Mouse (Mus musculus): ENCODE data around the gene Ahdc1. TPM values are rescaled to one million over a fixed set of nuclear protein-coding genes. Genes with fewer than 3 reads are reported as not detected.

Gene Ahdc1
- polyA plus RNA-seq, 1 experiment from 2014 or later: 8.1 TPM

DNA sequence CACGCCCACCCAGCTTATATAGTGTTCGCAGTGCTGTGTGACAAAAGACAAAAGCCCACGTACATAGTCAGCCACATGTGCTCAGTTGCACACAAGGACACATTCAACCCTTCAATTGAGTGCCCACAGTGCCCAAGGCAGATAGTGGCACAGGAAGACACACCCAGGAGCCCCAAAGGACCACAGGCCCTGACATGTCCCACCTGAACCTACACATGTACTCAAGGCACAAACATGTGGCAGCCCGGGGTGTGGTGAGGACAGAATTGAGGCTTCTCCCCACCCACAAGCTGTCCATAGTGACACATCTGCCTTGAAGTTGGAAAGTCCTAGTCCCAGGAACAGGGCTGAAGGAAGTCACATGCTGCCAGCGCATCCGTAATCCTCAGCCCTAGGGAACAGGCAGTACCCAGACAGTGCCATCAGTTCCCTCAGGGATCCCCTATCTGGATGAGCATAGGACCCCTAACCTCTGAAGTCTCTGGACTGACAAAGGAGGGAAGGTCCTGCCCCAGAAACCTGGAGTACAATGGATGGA lies 76.2 kb downstream of the Ahdc1 start:
- H3K27me3 ChIP-seq (replicated peaks; ENCODE audit: control insufficient read depth, insufficient read depth, low read length): no peaks in the 10 kb centered on the region
- H3K4me1 ChIP-seq (replicated peaks; ENCODE audit: control insufficient read depth, insufficient read depth, low read length): peaks cover 81% of the 10 kb centered on the region
- H3K36me3 ChIP-seq (ENCODE audit: control insufficient read depth, insufficient read depth, low read length): no peaks in the 10 kb centered on the region
- H3K9ac ChIP-seq (ENCODE audit: low read length): no peak overlapping the region; the same call in 1 of the 2 replicates
- peak overlapping the region; percentile 92 for H3K27ac ChIP-seq (ENCODE audit: low read depth)
- no peaks in the 10 kb centered on the region for H3K9me3 ChIP-seq (ENCODE audit: control insufficient read depth, low read length)
- H3K4me2 ChIP-seq (ENCODE audit: low read length): no peak overlapping the region
- 81% methylated on average over 6 of the region's 6 CpGs for WGBS
- DNase-seq (ENCODE audit: low spot score) (no peak), ATAC-seq (replicated peaks; ENCODE audit: low FRiP score, low TSS enrichment, low read depth) (no peak)
- no peak overlapping the region for H3K4me3 ChIP-seq (ENCODE audit: low read depth, low read length)

DNA sequence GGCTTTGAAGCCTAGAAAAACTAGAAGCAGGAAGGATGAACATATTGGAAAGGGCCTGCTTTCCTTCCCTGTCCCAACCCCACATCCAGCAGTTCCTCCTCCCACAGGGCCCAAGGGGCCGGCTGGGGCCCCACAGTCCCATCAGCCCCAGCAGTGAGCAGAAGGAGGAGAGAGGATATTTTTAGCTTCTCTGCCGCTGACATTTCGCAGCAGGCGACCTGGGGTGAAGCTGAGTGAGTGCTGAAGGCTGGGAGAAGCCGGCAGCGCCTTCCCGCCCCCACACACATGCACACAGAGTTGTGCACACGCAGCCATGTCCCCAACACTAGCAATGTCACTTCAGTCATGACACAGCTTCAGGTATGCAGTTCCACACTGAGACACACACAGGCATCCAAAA lies 76.8 kb downstream of the Ahdc1 start:
- WGBS: 9% methylated on average over 8 of the region's 8 CpGs
- Histone ChIP-seq H3K27me3 (replicated peaks; ENCODE audit: control insufficient read depth, insufficient read depth, low read length) (no peaks in the 10 kb centered on the region), H3K4me2 (ENCODE audit: low read length) (0 out of 2 replicates have a peak overlapping the region, but pooled peaks have one; percentile 22), H3K9ac (ENCODE audit: low read length) (no peak overlapping the region; the same call in 1 of the 2 replicates), H3K9me3 (ENCODE audit: control insufficient read depth, low read length) (no peaks in the 10 kb centered on the region), H3K4me1 (replicated peaks; ENCODE audit: control insufficient read depth, insufficient read depth, low read length) (peaks cover 87% of the 10 kb centered on the region), H3K4me3 (ENCODE audit: low read depth, low read length) (no peak overlapping the region), H3K27ac (ENCODE audit: low read depth) (peak overlapping the region; percentile 92), H3K36me3 (ENCODE audit: control insufficient read depth, insufficient read depth, low read length) (no peaks in the 10 kb centered on the region)
- ATAC-seq (replicated peaks; ENCODE audit: low FRiP score, low TSS enrichment, low read depth) (no peak), DNase-seq (ENCODE audit: low spot score) (no peak)

- Histone ChIP-seq H3K4me2 (ENCODE audit: low read length) (no peak overlapping the region), H3K9me3 (ENCODE audit: control insufficient read depth, low read length) (no peaks in the 10 kb centered on the region), H3K36me3 (ENCODE audit: control insufficient read depth, insufficient read depth, low read length) (no peaks in the 10 kb centered on the region), H3K9ac (ENCODE audit: low read length) (no peak overlapping the region), H3K4me3 (ENCODE audit: low read depth, low read length) (no peak overlapping the region), H3K4me1 (replicated peaks; ENCODE audit: control insufficient read depth, insufficient read depth, low read length) (peaks cover 93% of the 10 kb centered on the region), H3K27ac (ENCODE audit: low read depth) (peak overlapping the region; percentile 90; the same call in 1 of the 2 replicates), H3K27me3 (replicated peaks; ENCODE audit: control insufficient read depth, insufficient read depth, low read length) (no peaks in the 10 kb centered on the region)
- no peak for ATAC-seq (replicated peaks; ENCODE audit: low FRiP score, low TSS enrichment, low read depth)
- 68% methylated on average over 9 of the region's 9 CpGs for WGBS
- DNase-seq (ENCODE audit: low spot score): no peak
Observed at GRCm38 (mm10) chr4:133089319-133089718, 78.3 kb downstream of the Ahdc1 start.

- DNase-seq (ENCODE audit: low spot score) (no peak), ATAC-seq (replicated peaks; ENCODE audit: low FRiP score, low TSS enrichment, low read depth) (no peak)
- H3K4me1 ChIP-seq (replicated peaks; ENCODE audit: control insufficient read depth, insufficient read depth, low read length): peaks cover 93% of the 10 kb centered on the region
- 0 out of 2 replicates have a peak overlapping the region, but pooled peaks have one; percentile 20 for H3K4me2 ChIP-seq (ENCODE audit: low read length)
- 64% methylated on average over 4 of the region's 4 CpGs for WGBS
- H3K27ac ChIP-seq (ENCODE audit: low read depth): peak overlapping the region; percentile 90
- H3K27me3 ChIP-seq (replicated peaks; ENCODE audit: control insufficient read depth, insufficient read depth, low read length): no peaks in the 10 kb centered on the region
- no peaks in the 10 kb centered on the region for H3K9me3 ChIP-seq (ENCODE audit: control insufficient read depth, low read length)
- H3K4me3 ChIP-seq (ENCODE audit: low read depth, low read length): no peak overlapping the region
- no peaks in the 10 kb centered on the region for H3K36me3 ChIP-seq (ENCODE audit: control insufficient read depth, insufficient read depth, low read length)
- H3K9ac ChIP-seq (ENCODE audit: low read length): peak overlapping the region; percentile 11
Observed at GRCm38 (mm10) chr4:133089802-133090201, 78.7 kb downstream of the Ahdc1 start.

- Histone ChIP-seq H3K27ac (ENCODE audit: low read depth) (peak overlapping the region; percentile 90), H3K36me3 (ENCODE audit: control insufficient read depth, insufficient read depth, low read length) (no peaks in the 10 kb centered on the region), H3K9me3 (ENCODE audit: control insufficient read depth, low read length) (no peaks in the 10 kb centered on the region), H3K4me3 (ENCODE audit: low read depth, low read length) (no peak overlapping the region), H3K4me1 (replicated peaks; ENCODE audit: control insufficient read depth, insufficient read depth, low read length) (peaks cover 93% of the 10 kb centered on the region), H3K27me3 (replicated peaks; ENCODE audit: control insufficient read depth, insufficient read depth, low read length) (no peaks in the 10 kb centered on the region), H3K9ac (ENCODE audit: low read length) (peak overlapping the region; percentile 11), H3K4me2 (ENCODE audit: low read length) (peak overlapping the region; percentile 20)
- DNase-seq (ENCODE audit: low spot score): no peak
- WGBS: 23% methylated on average over 8 of the region's 8 CpGs
- ATAC-seq (replicated peaks; ENCODE audit: low FRiP score, low TSS enrichment, low read depth): no peak
Observed at GRCm38 (mm10) chr4:133090276-133090719, 79.2 kb downstream of the Ahdc1 start.

- H3K9me3 ChIP-seq (ENCODE audit: control insufficient read depth, low read length): no peaks in the 10 kb centered on the region
- H3K36me3 ChIP-seq (ENCODE audit: control insufficient read depth, insufficient read depth, low read length): no peaks in the 10 kb centered on the region
- H3K9ac ChIP-seq (ENCODE audit: low read length): no peak overlapping the region
- H3K4me1 ChIP-seq (replicated peaks; ENCODE audit: control insufficient read depth, insufficient read depth, low read length): peaks cover 90% of the 10 kb centered on the region
- H3K27ac ChIP-seq (ENCODE audit: low read depth): peak overlapping the region; percentile 90
- ATAC-seq (replicated peaks; ENCODE audit: low FRiP score, low TSS enrichment, low read depth): peak; percentile 32
- H3K4me2 ChIP-seq (ENCODE audit: low read length): peak overlapping the region; percentile 20
- no peaks in the 10 kb centered on the region for H3K27me3 ChIP-seq (replicated peaks; ENCODE audit: control insufficient read depth, insufficient read depth, low read length)
- H3K4me3 ChIP-seq (ENCODE audit: low read depth, low read length): no peak overlapping the region
- peak; percentile 75 for DNase-seq (ENCODE audit: low spot score)
- 17% methylated on average over 18 of the region's 18 CpGs for WGBS
Observed at GRCm38 (mm10) chr4:133090720-133091458, 79.8 kb downstream of the Ahdc1 start.

GRCm38 (mm10) chr4:133091459-133091785 lies 80.4 kb downstream of the Ahdc1 start:
- Histone ChIP-seq H3K36me3 (ENCODE audit: control insufficient read depth, insufficient read depth, low read length) (no peaks in the 10 kb centered on the region), H3K4me2 (ENCODE audit: low read length) (no peak overlapping the region), H3K27ac (ENCODE audit: low read depth) (peak overlapping the region; percentile 90), H3K4me1 (replicated peaks; ENCODE audit: control insufficient read depth, insufficient read depth, low read length) (peaks cover 85% of the 10 kb centered on the region), H3K4me3 (ENCODE audit: low read depth, low read length) (no peak overlapping the region), H3K27me3 (replicated peaks; ENCODE audit: control insufficient read depth, insufficient read depth, low read length) (no peaks in the 10 kb centered on the region), H3K9ac (ENCODE audit: low read length) (no peak overlapping the region), H3K9me3 (ENCODE audit: control insufficient read depth, low read length) (no peaks in the 10 kb centered on the region)
- WGBS: 57% methylated on average over 4 of the region's 4 CpGs
- no peak for ATAC-seq (replicated peaks; ENCODE audit: low FRiP score, low TSS enrichment, low read depth)
- DNase-seq (ENCODE audit: low spot score): no peak

DNA sequence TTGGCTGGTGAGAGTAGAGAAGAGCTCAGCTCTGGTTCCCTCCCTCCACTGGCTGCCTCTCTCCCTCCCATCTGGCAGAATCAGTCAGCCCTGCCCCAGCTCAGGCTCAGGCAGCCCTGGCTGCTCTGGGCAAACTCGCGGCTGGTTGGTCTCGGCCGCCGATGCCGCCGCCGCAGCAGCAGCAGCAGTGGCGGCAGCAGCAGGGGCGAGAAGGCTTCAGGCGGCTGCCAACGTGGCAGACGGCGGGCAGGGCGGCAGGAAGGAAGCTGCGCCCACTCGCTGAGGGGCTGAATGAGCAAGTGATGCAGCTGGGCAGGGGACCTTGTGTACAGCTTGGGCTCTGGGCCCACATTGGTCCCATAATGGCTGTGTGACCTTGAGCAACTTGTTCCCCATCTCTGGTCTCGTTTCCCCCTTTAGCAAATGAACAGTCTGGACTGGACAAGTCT lies 81.4 kb downstream of the Ahdc1 start:
- no peaks in the 10 kb centered on the region for H3K36me3 ChIP-seq (ENCODE audit: control insufficient read depth, insufficient read depth, low read length)
- peak overlapping the region; percentile 42 for H3K4me2 ChIP-seq (ENCODE audit: low read length)
- peaks cover 75% of the 10 kb centered on the region for H3K4me1 ChIP-seq (replicated peaks; ENCODE audit: control insufficient read depth, insufficient read depth, low read length)
- H3K9me3 ChIP-seq (ENCODE audit: control insufficient read depth, low read length): no peaks in the 10 kb centered on the region
- H3K9ac ChIP-seq (ENCODE audit: low read length): no peak overlapping the region; the same call in 1 of the 2 replicates
- DNase-seq (ENCODE audit: low spot score) (no peak), ATAC-seq (replicated peaks; ENCODE audit: low FRiP score, low TSS enrichment, low read depth) (no peak)
- H3K4me3 ChIP-seq (ENCODE audit: low read depth, low read length): no peak overlapping the region
- no peaks in the 10 kb centered on the region for H3K27me3 ChIP-seq (replicated peaks; ENCODE audit: control insufficient read depth, insufficient read depth, low read length)
- H3K27ac ChIP-seq (ENCODE audit: low read depth): peak overlapping the region; percentile 74
- WGBS: 11% methylated on average over 18 of the region's 18 CpGs
